Mouse (Mus musculus) liver, embryonic 14.5 days (tissue): ENCODE results near the gene Fsd1. TPM values are rescaled to one million over a fixed set of nuclear protein-coding genes. Genes with fewer than 3 reads are reported as not detected.
A peak's percentile ranks its signal among the peaks of the same experiment; 100 is the strongest.
"Not testable (repeated sequence)": the region's sequence is repeated elsewhere in the genome, so short reads cannot be mapped to it uniquely, and the experiment has no call there.

Experiments used
- ATAC-seq: fragments of 200-750 bp; cut with Nextera tagmentation; 2 replicates; pipeline ENCODE4 v1.8.0; 2017; ENCODE audit warnings: moderate number of reproducible peaks, mild to moderate bottlenecking, moderate library complexity; ENCODE audit not compliant: insufficient read depth
- DNase-seq, 3 experiments: peaks; one replicate each; pipeline ENCODE4 v3.0.0-alpha.2; 2012 to 2013; ENCODE audit warnings: low read depth in 3 of 3, low spot score in 3 of 3
- H3K27ac ChIP-seq: fragments of 300-500 bp; sonication (generic); 2 replicates; pipeline ENCODE4 v1.5.1; 2014; ENCODE audit warnings: moderate library complexity, mild to moderate bottlenecking, control low read depth, inconsistent platforms
- H3K27me3 ChIP-seq: fragments of 300-500 bp; sonication (generic); 2 replicates; pipeline ENCODE4 v1.6.1; 2014; ENCODE audit warnings: mild to moderate bottlenecking, low read length, moderate library complexity; ENCODE audit not compliant: control insufficient read depth, insufficient read depth
- H3K36me3 ChIP-seq: fragments of 300-500 bp; sonication (generic); replicated peaks from 2 replicates; pipeline ENCODE4 v1.6.1; 2014; ENCODE audit warnings: low read depth; ENCODE audit not compliant: control insufficient read depth, insufficient read depth
- H3K4me1 ChIP-seq, 2 experiments: fragments of 200-500 bp in 1 of 2; fragments of 300-500 bp in 1 of 2; sonication (generic) in 1 of 2; replicated peaks; 2 replicates each; pipeline ENCODE4 v1.6.1; 2012 to 2014; ENCODE audit warnings: antibody characterized with exemption in 1 of 2, inconsistent platforms in 1 of 2, low read length in 1 of 2; ENCODE audit not compliant: control insufficient read depth in 2 of 2, insufficient read depth in 2 of 2
- H3K4me2 ChIP-seq: fragments of 300-500 bp; sonication (generic); 2 replicates; pipeline ENCODE4 v1.6.1; 2014; ENCODE audit warnings: low read depth, mild to moderate bottlenecking, control low read depth, moderate library complexity
- H3K4me3 ChIP-seq, 2 experiments: fragments of 200-500 bp in 1 of 2; fragments of 300-500 bp in 1 of 2; sonication (generic) in 1 of 2; 2 replicates each; pipeline ENCODE4 v1.5.1; 2012 to 2014; ENCODE audit warnings: low read depth in 2 of 2, low read length in 2 of 2, mild to moderate bottlenecking in 2 of 2, control low read depth in 1 of 2, inconsistent platforms in 1 of 2, moderate library complexity in 1 of 2; ENCODE audit not compliant: insufficient read depth in 1 of 2
- H3K9ac ChIP-seq: fragments of 300-500 bp; sonication (generic); replicated peaks from 2 replicates; pipeline ENCODE4 v1.6.1; 2014; ENCODE audit warnings: mild to moderate bottlenecking, control low read depth, moderate library complexity
- H3K9me3 ChIP-seq: fragments of 300-500 bp; sonication (generic); 2 replicates; pipeline ENCODE4 v1.6.1; 2016; ENCODE audit warnings: low read length, mixed read lengths; ENCODE audit not compliant: control insufficient read depth
- CTCF ChIP-seq: IDR thresholded peaks from 2 replicates; pipeline ENCODE4 v1.5.1; 2016; ENCODE audit warnings: antibody characterized with exemption, low read depth, control low read depth
- EP300 ChIP-seq: IDR thresholded peaks from 2 replicates; pipeline ENCODE4 v1.6.1; 2016; ENCODE audit warnings: antibody characterized with exemption, low read depth
- WGBS: fragments of 180-500 bp; shearing (Covaris S2); extraction: QIAGEN DNeasy Blood & Tissue Kit; methylation state at CpG from one replicate; pipeline ENCODE4 v1.1.7; 2014; ENCODE audit not compliant: insufficient replicate concordance; 5-methylcytosine and 5-hydroxymethylcytosine counted together
- polyA plus RNA-seq, 2 experiments: library from polyadenylated mRNA; depleted of rRNA in 1 of 2; stranded (reverse) in 1 of 2; unstranded in 1 of 2; fragments of >200 nt; fragmentation: Nextera tagmentation in 1 of 2; extraction: Ambion mirVana in 1 of 2; gene quantifications; 2 replicates each; pipeline versions ENCODE4 v1.2.1 to v1.2.3; 2012 to 2014

Fsd1 gene
- 0.27 and 0.30 TPM in 2 replicates for polyA plus RNA-seq (2012; rRNA removed)
- 0.19 and 0.33 TPM in 2 replicates for polyA plus RNA-seq (2014; fragmentation: Nextera tagmentation; extraction: Ambion mirVana)

- Histone ChIP-seq H3K4me3 (no peak within 1 kb of the TSS), H3K9ac (no peak within 1 kb of the TSS), H3K27ac (no peak within 1 kb of the TSS), H3K36me3 (no peaks in the 10 kb centered on the region), H3K4me1 (no peaks in the 10 kb centered on the region), H3K9me3 (no peaks in the 10 kb centered on the region), H3K4me2 (no peak within 1 kb of the TSS), H3K27me3 (peaks cover 10% of the 10 kb centered on the region)
- ATAC-seq (no peak), DNase-seq (no peak)
- TF ChIP-seq EP300 (no peak), CTCF (no peak)
- WGBS = 7% methylated on average over 30 of the region's 35 CpGs
Measured at GRCm38 (mm10) chr17:55986030-55986961, at the start of gene Fsd1. Gene Fsd1, plus strand, starts transcription at chr17:55986509.

- WGBS = 32% methylated on average over 10 of the region's 10 CpGs
- not testable (repeated sequence) for ATAC-seq, H3K4me1 ChIP-seq, H3K9me3 ChIP-seq, DNase-seq, H3K27me3 ChIP-seq, H3K36me3 ChIP-seq
- Histone ChIP-seq H3K4me3 (peak overlapping the region; percentile 64 to 69), H3K27ac (peak overlapping the region; percentile 66), H3K4me2 (peak overlapping the region; percentile 80), H3K9ac (peak overlapping the region; percentile 76)
Measured at GRCm38 (mm10) chr17:55944387-55944865, 41.9 kb upstream of the Fsd1 start.

DNA sequence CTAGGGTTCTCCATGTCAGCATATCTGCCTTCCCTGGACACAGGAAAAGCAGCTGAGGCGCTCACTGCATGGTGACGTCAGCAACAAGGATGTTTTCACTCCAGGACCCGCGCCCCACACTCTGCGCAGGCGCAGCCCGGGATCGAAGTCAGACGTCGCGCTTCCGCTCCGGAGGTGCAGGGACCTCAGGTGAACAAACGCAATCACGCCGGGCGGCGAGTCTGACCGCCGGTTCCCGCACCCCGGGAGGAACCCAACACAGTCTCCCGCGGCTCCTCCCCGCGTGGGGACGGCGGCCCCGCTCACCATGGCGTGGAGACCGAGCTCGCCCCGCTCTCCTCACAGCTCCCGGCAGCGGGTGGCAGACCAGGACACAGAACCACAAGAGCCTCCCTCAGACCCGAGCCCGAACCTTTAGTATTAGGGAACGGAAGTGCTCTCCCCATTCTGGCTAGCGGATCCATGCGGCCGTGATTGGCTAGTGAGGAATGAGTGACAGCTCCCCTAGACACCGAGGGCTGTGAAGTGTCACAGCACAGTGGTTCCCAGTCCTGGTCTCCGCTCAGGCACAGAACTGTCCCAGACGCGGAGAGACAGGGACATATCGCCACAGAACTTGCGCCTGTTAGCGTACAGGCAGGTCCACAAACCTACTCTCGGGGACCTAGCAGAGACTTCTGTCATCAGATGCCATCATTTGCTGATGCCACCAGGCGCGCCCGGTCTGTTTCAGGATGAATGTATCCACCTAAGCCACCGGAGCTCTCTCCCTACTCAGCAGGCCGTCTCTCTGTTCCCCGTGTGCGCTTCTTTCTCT lies 41.2 kb upstream of the Fsd1 start:
- under 1% methylated on average over 53 of the region's 56 CpGs for WGBS
- peak overlapping the region; percentile 80 for H3K4me2 ChIP-seq
- not testable (repeated sequence) for H3K9me3 ChIP-seq, H3K4me1 ChIP-seq, H3K27me3 ChIP-seq, H3K36me3 ChIP-seq
- H3K27ac ChIP-seq = peak overlapping the region; percentile 66
- DNase-seq (peak in 2 of 3 experiments; percentile 58 to 68), ATAC-seq (peak; percentile 96)
- peak overlapping the region; percentile 76 for H3K9ac ChIP-seq
- H3K4me3 ChIP-seq = peak overlapping the region; percentile 64 to 69
- TF ChIP-seq CTCF = peak; percentile 19; the same call in 1 of the 2 replicates

DNA sequence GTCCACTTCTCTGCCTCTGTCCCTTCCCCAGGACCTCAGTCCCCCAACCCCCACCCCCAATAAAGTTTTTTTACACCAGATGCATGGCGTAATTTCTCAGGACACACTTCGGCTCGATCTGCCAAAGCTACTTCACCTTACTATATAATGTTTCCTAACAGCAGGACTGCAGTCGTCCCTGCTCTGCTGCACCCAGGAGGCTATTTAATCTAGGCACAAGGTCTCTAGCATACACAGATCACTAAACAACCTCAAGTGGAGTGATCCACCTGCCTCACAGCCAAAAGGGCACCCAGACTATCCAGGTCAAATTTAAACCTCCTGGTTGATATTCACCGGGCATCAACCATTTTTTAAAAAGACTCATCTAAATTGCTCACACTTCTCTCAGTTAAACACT lies 40.6 kb upstream of the Fsd1 start:
- no peak for ATAC-seq
- Histone ChIP-seq H3K4me3 (peak overlapping the region; percentile 64 to 69), H3K9me3 (no peaks in the 10 kb centered on the region), H3K27me3 (no peaks in the 10 kb centered on the region), H3K36me3 (no peaks in the 10 kb centered on the region), H3K27ac (peak overlapping the region; percentile 66), H3K4me1 (peaks cover 0 to 10% of the 10 kb centered on the region in 2 experiments; a peak in 2 of 4 replicates), H3K9ac (peak overlapping the region; percentile 76), H3K4me2 (peak overlapping the region; percentile 80)
- 38% methylated on average over 5 of the region's 5 CpGs for WGBS
- no peak for DNase-seq
- TF ChIP-seq EP300 = no peak
- no peak for TF ChIP-seq CTCF

DNA sequence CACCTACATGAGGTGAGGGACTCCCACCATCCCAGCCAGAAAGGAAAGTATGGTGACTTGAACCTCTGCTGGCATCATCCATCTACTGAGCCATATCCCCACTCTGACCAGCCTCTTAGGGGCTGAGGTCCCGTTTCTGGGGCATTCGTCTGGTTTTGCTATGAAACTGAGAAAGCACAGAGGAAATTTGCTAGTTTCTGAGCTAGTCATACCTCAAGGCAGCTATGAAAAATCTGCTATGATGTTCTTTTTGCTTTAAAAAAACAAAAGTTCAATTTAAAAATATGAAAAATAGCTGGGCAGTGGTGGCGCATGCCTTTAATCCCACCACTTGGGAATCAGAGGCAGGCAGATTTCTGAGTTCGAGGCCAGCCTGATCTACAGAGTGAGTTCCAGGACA lies 37.7 kb upstream of the Fsd1 start:
- 74% methylated on average over 4 of the region's 4 CpGs for WGBS
- no peak for DNase-seq
- no peak overlapping the region for H3K4me2 ChIP-seq
- H3K27ac ChIP-seq = no peak overlapping the region
- H3K4me1 ChIP-seq = peaks cover 0 to 7% of the 10 kb centered on the region in 2 experiments; a peak in 2 of 4 replicates
- H3K36me3 ChIP-seq = no peaks in the 10 kb centered on the region
- ATAC-seq = no peak
- TF ChIP-seq EP300 (no peak), CTCF (no peak)
- H3K9ac ChIP-seq = no peak overlapping the region
- no peaks in the 10 kb centered on the region for H3K27me3 ChIP-seq
- H3K4me3 ChIP-seq = no peak overlapping the region
- no peaks in the 10 kb centered on the region for H3K9me3 ChIP-seq
